Mouse (Mus musculus): ENCODE results near the gene Lyrm9. TPM values are rescaled to one million over a fixed set of nuclear protein-coding genes. Genes with fewer than 3 reads are reported as not detected.
A peak's percentile ranks its signal among the peaks of the same experiment; 100 is the strongest.

The Lyrm9 gene
- polyA plus RNA-seq, 1 experiment from 2014 or later, result 14.6 TPM

DNA sequence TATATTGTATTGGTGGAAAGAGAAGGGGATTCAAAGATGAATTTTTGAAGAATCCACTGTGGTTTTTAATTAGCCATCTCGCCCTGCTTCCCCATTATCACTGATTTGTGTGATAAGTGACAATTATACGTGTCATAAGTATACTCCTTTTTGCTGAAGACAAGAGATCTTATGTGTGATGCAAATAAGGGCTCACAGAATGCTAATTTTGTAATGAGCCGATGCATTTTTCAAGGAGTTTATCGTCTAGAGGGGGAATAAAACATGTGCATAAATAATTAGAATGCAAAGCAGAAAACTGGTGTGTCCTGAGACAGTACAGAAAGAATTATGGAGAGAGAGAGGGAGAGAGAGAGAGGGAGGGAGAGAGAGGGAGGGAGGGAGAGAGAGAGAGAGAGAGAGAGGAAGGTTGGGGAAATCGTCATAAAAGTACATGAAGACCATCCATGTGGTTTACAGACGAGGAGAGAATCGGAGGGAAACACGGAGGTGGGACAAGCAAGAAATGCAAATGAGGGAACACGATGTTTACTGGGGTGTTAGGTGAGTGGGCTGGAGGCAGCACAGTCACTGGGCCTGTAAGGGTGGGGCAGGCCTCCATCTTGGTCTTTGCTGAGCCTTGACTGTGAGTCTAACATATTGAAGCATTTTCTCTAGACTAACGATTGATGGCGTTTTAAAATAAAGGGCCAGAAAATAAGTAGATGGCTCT, 8.9 kb upstream of the Lyrm9 start:
- Histone ChIP-seq H3K4me2 (replicated peaks) (no peak overlapping the region), H3K4me3 (no peak overlapping the region), H3K4me1 (peaks cover 31% of the 10 kb centered on the region), H3K27ac (no peak overlapping the region), H3K27me3 (0 out of 2 replicates have a peak, but pooled peaks cover 5% of the 10 kb centered on the region), H3K9ac (no peak overlapping the region), H3K9me3 (no peaks in the 10 kb centered on the region), H3K36me3 (no peaks in the 10 kb centered on the region)
- 68% methylated on average over 11 of the region's 11 CpGs for WGBS
- ATAC-seq (ENCODE audit: low FRiP score, low read depth), result no peak

DNA sequence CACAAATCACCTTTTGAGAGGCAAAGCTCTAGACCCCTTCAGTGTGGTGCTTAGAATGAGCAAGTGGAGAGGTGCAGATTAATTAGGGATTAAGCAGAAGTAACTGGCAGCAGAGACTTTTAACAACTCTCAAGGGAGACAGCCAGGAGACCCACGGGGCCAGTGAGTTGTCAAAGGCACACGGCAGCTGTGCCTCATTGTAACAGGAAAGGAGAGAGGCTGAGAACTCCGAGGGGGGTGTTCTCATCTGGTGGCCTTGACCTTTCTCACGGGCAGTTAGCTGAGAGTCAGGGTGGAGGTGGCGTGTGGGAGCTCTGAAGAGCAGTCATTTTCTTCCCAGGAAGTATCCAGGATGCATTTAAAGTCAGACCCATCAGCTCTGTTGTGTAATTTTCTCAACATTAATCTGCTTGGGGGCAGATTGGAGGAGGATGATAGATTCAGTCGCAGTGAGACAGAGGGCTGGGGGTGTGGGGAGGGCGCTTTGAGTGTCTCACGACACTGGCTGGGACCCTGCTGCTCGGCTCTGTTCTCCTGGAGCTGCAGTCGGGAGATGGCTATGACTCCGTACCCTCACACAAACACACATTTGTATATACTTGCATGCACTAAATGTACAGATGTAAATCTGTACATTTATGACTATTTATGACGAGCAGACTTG, 5.9 kb upstream of the Lyrm9 start:
- no peaks in the 10 kb centered on the region for H3K9me3 ChIP-seq
- H3K4me1 ChIP-seq, result peaks cover 20% of the 10 kb centered on the region
- no peak for ATAC-seq (ENCODE audit: low FRiP score, low read depth)
- 0 out of 2 replicates have a peak, but pooled peaks cover 5% of the 10 kb centered on the region for H3K27me3 ChIP-seq
- H3K36me3 ChIP-seq, result no peaks in the 10 kb centered on the region
- WGBS, result 24% methylated on average over 12 of the region's 12 CpGs
- no peak overlapping the region for H3K4me3 ChIP-seq
- H3K27ac ChIP-seq, result no peak overlapping the region
- 0 out of 2 replicates have a peak overlapping the region, but pooled peaks have one; percentile 1 for H3K4me2 ChIP-seq (replicated peaks)
- H3K9ac ChIP-seq, result no peak overlapping the region

DNA sequence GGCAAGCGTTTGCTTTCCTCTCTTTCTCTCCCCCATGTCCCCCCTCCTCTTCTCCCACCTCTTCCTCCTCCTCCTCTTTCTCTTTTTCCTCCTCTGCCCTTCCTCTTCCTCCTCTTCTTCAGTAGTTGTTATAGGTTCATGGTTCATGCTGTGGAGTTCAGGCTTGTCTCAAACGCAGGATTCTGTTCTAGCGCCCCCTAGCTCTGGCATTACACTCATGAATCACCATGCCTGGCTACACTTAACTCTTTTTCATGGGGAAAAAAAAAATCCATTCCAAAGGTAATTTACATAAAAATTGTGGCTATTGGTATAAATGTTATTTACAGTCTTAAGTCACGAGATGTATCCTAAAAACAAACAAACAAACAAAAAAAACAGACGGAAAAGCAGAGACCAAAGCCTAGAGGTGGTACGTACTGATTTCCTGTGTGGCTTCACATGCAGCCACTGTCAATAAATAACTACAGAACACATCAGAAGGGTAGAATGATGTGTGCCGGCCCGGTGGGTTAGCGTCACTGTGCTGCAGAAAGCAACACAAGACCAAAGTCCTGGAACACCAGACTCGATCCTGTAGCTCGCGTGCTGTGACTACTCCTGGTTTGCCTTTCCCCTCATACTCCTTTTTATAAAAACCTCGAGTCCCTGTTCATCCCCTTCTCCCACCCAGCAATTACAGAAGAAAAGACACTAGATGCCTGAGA, 3.4 kb upstream of the Lyrm9 start:
- 56% methylated on average over 13 of the region's 13 CpGs for WGBS
- H3K27ac ChIP-seq, result no peak overlapping the region

DNA sequence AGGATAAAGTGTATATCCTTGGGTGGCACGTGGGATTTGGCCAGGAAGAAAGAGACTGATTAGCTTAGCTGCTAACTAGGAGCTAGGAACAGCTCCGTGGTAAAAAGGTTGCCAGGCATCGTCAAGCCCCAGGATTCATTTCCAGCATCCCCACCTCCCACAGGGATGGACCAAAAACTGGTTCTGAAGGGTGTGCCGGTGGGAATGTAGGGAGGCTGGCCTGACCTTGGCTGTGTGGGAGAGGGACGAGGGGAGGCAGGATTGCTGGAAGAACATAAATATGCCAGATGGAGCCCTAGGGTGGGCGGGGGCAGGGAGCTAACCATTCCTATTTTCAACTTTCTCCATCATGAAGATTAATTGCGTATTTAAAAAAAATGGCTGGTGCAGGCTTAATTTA, 1.2 kb downstream of the Lyrm9 start:
- no peaks in the 10 kb centered on the region for H3K36me3 ChIP-seq
- peaks cover 35% of the 10 kb centered on the region for H3K4me1 ChIP-seq
- no peak for ATAC-seq (ENCODE audit: low FRiP score, low read depth)
- no peaks in the 10 kb centered on the region for H3K9me3 ChIP-seq
- H3K9ac ChIP-seq, result no peak overlapping the region
- H3K27me3 ChIP-seq, result no peaks in the 10 kb centered on the region
- WGBS, result 29% methylated on average over 7 of the region's 7 CpGs
- H3K4me2 ChIP-seq (replicated peaks), result peak overlapping the region; percentile 88
- H3K27ac ChIP-seq, result no peak overlapping the region
- no peak overlapping the region for H3K4me3 ChIP-seq

More for the DNA sequence above, 3.4 kb upstream of the Lyrm9 start:
- Histone ChIP-seq H3K27me3 (0 out of 2 replicates have a peak, but pooled peaks cover 5% of the 10 kb centered on the region), H3K9me3 (no peaks in the 10 kb centered on the region), H3K9ac (no peak overlapping the region), H3K4me1 (peaks cover 31% of the 10 kb centered on the region), H3K36me3 (no peaks in the 10 kb centered on the region), H3K4me2 (replicated peaks) (no peak overlapping the region), H3K4me3 (no peak overlapping the region)
- ATAC-seq (ENCODE audit: low FRiP score, low read depth), result no peak

DNA sequence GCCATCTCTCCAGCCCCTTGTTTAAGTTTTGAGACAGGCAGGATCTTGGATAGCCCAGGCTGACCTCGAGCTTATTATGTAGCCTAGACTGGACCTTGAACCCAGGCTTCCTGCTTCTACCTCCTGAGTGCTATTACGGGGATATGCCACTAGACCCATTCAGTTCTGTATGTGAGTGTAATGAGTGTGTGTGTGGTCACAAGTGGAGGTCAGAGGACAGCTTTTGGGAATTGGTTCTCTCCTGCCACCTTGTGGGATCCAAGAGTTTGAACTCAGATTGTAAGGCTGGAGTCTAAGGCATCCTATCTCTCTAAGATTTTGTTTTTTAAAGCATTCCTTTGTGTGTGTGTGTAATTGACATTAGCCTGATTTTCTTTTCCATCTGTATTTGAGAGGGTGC, 2.0 kb downstream of the Lyrm9 start:
- Histone ChIP-seq H3K9me3 (no peaks in the 10 kb centered on the region), H3K4me2 (replicated peaks) (no peak overlapping the region), H3K27me3 (no peaks in the 10 kb centered on the region), H3K36me3 (no peaks in the 10 kb centered on the region), H3K4me3 (no peak overlapping the region), H3K27ac (no peak overlapping the region), H3K9ac (no peak overlapping the region), H3K4me1 (peaks cover 43% of the 10 kb centered on the region)
- WGBS, result 51% methylated on average over 2 of the region's 2 CpGs
- no peak for ATAC-seq (ENCODE audit: low FRiP score, low read depth)

DNA sequence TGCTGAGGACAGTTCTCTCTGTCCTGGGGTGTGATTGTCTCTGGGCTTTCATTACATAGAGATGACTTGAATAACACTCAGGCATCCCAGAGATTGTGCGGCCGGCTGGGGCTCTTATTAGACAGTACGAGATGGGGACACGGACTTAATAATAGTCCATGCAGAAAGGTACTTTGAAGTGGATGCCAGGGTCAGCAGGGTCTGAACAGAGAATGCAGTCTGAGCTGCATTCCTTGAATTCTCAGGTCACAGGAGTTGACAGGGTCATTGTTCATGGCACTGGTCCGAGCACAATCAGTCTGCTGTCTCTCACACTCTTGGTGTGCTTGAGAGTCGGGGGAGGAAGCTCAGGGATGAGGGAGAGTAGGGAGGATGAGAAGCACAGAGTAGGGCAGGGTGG, 3.0 kb downstream of the Lyrm9 start:
- Histone ChIP-seq H3K27ac (no peak overlapping the region), H3K4me3 (no peak overlapping the region), H3K4me2 (replicated peaks) (no peak overlapping the region), H3K4me1 (peaks cover 43% of the 10 kb centered on the region), H3K36me3 (no peaks in the 10 kb centered on the region), H3K9ac (no peak overlapping the region), H3K27me3 (no peaks in the 10 kb centered on the region), H3K9me3 (no peaks in the 10 kb centered on the region)
- 26% methylated on average over 6 of the region's 6 CpGs for WGBS
- ATAC-seq (ENCODE audit: low FRiP score, low read depth), result no peak

DNA sequence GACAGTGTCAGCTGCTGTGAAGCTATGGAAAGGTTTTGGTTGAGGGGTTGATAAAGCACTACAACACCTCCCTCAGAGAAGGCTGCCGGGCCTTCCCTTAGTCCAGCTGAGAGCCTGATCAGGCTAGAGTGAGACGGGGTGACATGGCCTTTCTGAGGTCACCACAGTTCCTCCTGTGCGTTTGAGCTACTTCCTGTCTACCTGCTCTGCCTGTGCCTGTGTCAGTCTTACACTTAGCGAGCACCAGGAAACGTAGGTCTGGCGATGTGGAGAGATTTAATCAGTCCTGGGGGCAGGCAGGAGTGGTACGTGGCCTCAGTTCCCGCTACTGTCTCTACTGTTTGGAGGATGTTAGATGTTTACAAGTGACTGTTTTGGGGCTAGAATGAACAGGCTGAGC, 3.8 kb downstream of the Lyrm9 start:
- H3K4me2 ChIP-seq (replicated peaks), result no peak overlapping the region
- no peaks in the 10 kb centered on the region for H3K27me3 ChIP-seq
- no peaks in the 10 kb centered on the region for H3K9me3 ChIP-seq
- H3K27ac ChIP-seq, result no peak overlapping the region
- ATAC-seq (ENCODE audit: low FRiP score, low read depth), result no peak
- no peak overlapping the region for H3K4me3 ChIP-seq
- H3K4me1 ChIP-seq, result peaks cover 43% of the 10 kb centered on the region
- H3K9ac ChIP-seq, result no peak overlapping the region
- H3K36me3 ChIP-seq, result no peaks in the 10 kb centered on the region
- WGBS, result 39% methylated on average over 8 of the region's 8 CpGs

DNA sequence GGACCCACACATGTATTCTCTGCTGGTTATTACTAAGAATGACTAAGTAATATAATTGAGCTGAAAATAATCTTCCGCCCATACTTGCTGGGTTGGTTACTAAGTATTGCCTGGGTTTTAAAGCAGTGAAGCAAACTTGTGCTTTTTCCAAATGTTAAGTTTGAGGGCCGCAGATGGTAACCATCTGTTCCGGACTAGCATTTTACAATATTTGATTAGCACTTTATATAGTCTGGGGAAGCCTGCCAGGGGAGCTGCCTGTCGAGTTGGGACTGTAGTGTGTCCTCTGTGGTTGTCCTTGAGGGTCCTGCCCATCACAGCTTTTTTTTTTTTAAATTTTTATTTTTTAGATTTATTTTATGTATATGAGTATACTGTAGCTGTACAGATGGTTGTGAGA, 5.3 kb downstream of the Lyrm9 start:
- peak overlapping the region; percentile 65; the same call in 1 of the 2 replicates for H3K27ac ChIP-seq
- H3K4me1 ChIP-seq, result peaks cover 42% of the 10 kb centered on the region
- H3K36me3 ChIP-seq, result no peaks in the 10 kb centered on the region
- H3K9ac ChIP-seq, result no peak overlapping the region
- ATAC-seq (ENCODE audit: low FRiP score, low read depth), result peak; percentile 51; the same call in 1 of the 2 replicates
- no peak overlapping the region for H3K4me3 ChIP-seq
- peak overlapping the region; percentile 25; the same call in 1 of the 2 replicates for H3K4me2 ChIP-seq (replicated peaks)
- H3K27me3 ChIP-seq, result no peaks in the 10 kb centered on the region
- H3K9me3 ChIP-seq, result no peaks in the 10 kb centered on the region
- WGBS, result 33% methylated on average over 4 of the region's 4 CpGs

DNA sequence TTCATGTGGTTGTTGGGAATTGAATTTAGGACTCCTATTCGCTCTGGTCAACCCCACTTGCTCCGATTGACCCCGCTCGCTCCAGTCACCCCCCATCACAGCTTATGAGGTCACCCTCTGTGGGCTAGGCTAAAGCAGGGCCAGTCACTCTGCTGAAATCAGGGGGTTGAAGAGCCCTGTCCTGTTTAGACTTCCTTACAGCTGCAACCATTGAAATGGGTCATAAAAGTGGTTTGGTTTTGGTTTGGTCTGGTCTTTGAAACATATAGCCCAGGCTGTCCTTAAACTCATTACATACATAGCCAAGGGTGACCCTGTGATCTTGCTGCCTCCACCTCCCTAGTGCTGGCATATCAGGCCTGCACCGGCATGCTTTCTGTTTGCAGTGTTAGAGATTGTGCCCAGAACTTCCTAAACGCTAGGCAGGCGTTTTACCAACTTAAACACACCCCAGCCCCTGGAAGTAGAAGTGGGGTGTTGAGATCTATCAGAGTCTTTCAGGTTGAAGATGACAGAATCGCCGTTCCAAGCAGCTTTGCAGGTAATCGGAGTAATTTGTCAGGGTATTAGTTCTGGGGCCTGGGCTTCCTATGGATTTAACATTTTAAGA, 5.8 kb downstream of the Lyrm9 start:
- peaks cover 37% of the 10 kb centered on the region for H3K4me1 ChIP-seq
- H3K27ac ChIP-seq, result peak overlapping the region; percentile 40; the same call in 1 of the 2 replicates
- no peaks in the 10 kb centered on the region for H3K27me3 ChIP-seq
- no peaks in the 10 kb centered on the region for H3K36me3 ChIP-seq
- no peak overlapping the region for H3K4me3 ChIP-seq
- WGBS, result 73% methylated on average over 10 of the region's 10 CpGs
- H3K4me2 ChIP-seq (replicated peaks), result no peak overlapping the region
- H3K9ac ChIP-seq, result no peak overlapping the region
- ATAC-seq (ENCODE audit: low FRiP score, low read depth), result 0 out of 2 replicates have a peak, but pooled peaks have one; percentile 9
- H3K9me3 ChIP-seq, result no peaks in the 10 kb centered on the region

DNA sequence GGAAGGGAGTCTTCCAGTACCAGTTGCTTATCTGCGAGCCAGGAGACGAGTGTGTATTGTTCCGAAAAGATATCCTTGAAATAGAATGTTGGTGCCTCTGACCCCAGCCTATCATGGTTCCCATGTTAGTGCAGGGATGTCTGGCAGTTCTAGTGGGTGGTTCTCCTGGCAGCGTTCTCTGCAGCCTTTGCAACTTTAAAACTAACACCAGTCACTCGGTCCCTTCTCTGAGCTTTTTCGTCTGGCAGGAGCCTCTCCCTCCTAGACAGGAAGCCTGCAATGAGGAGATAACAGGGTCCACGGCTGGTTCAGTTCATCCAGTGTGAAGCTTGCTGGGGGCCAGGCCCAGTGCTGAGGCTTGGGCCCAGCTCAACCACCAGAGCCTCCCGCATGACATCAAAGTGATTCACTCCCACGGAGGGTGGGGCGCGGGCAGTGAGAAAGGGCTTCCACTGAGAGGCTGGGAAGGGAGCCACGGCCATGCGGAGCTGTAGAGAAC, 6.5 kb downstream of the Lyrm9 start:
- Histone ChIP-seq H3K36me3 (no peaks in the 10 kb centered on the region), H3K4me1 (peaks cover 32% of the 10 kb centered on the region), H3K4me2 (replicated peaks) (no peak overlapping the region), H3K9ac (no peak overlapping the region), H3K27ac (peak overlapping the region; percentile 40; the same call in 1 of the 2 replicates), H3K27me3 (no peaks in the 10 kb centered on the region), H3K9me3 (no peaks in the 10 kb centered on the region), H3K4me3 (no peak overlapping the region)
- 62% methylated on average over 13 of the region's 13 CpGs for WGBS
- no peak for ATAC-seq (ENCODE audit: low FRiP score, low read depth)

DNA sequence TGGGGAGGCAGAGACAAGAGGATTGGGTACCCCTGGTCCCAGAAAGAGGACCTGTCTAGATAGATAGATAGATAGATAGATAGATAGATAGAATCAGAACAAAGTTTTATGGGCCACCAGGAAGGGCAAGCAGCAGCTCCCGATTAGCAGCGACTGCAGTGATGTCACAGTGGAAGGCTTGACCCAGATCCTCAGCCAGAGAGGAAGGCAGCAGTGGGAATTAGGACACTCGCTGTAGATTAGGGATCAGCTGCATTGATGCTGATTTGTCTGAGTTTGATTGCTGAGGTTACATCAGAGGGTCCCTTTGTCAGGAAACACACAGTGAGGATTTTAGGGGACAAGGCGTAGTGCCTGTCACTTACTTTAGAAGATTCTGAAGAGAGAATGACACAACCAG, 10.1 kb downstream of the Lyrm9 start:
- Histone ChIP-seq H3K4me3 (no peak overlapping the region), H3K4me1 (peaks cover 18% of the 10 kb centered on the region), H3K4me2 (replicated peaks) (no peak overlapping the region), H3K36me3 (no peaks in the 10 kb centered on the region), H3K27ac (no peak overlapping the region), H3K9me3 (no peaks in the 10 kb centered on the region; the same call in 1 of the 2 replicates), H3K9ac (no peak overlapping the region), H3K27me3 (no peaks in the 10 kb centered on the region)
- whole genome bisulfite sequencing, result 75% methylated on average over 4 of the region's 4 CpGs
- no peak for ATAC-seq (ENCODE audit: low FRiP score, low read depth)
